Mouse (Mus musculus) cerebellum, adult 11-12 months (tissue): ENCODE data around the gene Ndufv1.
"Not testable (repeated sequence)": the region's sequence is repeated elsewhere in the genome, so short reads cannot be mapped to it uniquely, and the experiment has no call there.

Experiments
- DNase-seq: peaks from one replicate; pipeline ENCODE4 v3.0.0; 2022

Gene Ndufv1

DNA sequence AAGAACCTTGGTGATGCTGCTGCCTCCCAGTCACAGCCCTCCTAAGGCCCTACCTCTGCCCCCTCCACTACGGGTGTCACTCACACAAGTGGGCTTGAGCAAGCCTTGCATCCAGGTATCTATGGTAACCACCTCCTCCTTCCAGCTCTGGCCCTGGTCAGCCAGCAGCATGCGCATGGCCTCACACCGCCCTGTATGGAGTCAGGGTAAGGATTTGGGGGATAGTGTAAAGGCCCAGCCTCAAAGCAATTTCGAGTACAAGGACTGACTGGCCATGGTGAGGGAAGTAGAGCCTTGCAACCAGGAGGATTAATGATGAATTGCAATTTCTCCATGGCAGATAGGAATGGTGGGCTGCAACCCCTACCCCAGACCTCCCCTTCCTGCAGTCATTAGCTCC is 28.9 kb upstream of the Ndufv1 start:
- not testable (repeated sequence) for DNase-seq

DNA sequence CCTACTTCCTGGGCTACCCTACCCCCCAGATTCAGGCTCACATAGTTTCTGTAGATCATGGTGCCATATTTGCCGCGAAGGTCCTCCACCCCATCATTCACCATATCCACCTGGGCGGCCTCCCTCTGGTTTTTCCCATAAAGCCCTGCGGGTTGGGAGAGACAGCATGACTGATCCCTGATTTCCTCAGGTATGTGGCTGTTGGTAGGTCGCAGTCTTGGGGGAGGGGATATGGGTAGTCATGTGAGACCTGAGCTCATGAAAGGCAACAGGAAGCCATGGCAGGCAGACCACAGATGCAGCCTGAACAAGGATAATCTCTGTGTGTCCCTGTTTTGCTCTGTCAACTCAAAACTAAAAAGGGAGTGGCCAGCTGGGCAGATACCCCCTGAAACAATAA is 28.3 kb upstream of the Ndufv1 start:
- not testable (repeated sequence) for DNase-seq

DNA sequence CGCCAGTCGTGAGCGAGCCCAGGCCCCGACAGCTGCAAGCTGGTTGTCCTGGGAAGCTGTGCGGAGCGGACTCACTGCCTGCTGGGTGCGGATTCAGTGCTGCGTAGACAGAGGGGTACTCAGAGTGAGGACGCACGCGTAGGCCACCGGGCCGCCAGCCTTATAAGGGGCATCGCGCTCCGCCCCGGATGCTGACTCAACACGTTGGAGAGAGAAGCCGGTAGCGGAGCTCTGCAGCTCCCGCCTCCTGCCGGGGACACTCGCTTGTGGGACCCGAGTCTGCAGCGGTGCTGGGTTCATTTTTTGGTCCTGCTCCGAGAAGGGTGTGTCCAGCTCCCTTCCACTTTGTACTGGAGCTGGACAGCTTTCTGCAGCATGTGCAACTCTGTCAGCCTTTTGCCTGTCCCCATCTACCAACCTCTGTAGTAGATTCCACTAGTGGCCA is 25.2 kb upstream of the Ndufv1 start, which contains the start of gene Gstp1:
TSS of gene Gstp1 (minus strand) at position 198 of the 445 bp plus-strand sequence.
- DNase-seq, result peak; percentile 83

DNA sequence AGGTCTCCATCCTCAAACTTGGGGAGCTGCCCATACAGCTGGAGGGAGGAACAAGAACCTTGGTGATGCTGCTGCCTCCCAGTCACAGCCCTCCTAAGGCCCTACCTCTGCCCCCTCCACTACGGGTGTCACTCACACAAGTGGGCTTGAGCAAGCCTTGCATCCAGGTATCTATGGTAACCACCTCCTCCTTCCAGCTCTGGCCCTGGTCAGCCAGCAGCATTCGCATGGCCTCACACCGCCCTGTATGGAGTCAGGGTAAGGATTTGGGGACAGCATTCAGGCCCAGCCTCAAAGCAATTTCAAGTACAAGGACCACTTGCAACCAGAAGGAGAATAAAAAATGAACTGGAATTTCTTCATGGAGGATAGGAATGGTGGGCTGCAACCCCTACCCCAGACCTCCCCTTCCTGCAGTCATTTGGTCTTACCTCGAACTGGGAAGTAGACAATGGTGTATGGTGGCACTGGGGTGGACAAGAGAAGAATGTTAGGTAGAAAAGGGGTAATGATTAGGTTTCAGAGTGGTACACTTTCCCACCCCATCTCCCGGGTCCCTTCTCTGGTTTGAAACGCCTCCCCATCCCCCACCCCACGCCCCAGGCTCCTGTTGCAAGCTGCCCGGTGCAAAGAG is 24.7 kb upstream of the Ndufv1 start:
- not testable (repeated sequence) for DNase-seq

DNA sequence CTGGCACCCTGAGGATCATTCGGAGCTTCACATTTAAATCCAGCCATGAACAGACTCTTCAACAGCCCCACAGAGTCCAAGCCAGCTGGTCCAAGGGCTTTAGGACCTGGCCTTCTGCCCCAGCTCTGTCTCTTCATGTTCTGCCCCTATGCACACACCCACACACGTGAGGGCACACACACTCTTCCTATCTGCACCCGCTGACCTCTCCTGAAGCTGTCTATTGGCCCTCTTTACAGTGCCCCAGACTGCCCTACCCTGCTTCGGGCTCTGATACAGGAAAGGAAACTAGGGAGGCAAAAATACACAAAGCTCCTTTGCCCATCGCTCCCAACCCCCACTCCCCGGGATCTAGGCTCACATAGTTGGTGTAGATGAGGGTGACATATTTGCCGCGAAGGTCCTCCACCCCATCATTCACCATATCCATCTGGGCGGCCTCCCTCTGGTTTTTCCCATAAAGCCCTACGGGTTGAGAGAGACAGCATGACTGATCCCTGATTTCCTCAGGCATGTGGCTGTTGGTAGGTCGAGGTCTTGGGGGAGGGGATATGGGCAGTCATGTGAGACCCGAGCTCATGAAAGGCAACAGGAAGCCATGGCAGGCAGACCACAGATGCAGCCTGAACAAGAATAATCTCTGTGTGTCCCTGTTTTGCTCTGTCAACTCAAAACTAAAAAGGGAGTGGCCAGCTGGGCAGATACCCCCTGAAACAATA is 23.9 kb upstream of the Ndufv1 start:
- peak; percentile 26 for DNase-seq

DNA sequence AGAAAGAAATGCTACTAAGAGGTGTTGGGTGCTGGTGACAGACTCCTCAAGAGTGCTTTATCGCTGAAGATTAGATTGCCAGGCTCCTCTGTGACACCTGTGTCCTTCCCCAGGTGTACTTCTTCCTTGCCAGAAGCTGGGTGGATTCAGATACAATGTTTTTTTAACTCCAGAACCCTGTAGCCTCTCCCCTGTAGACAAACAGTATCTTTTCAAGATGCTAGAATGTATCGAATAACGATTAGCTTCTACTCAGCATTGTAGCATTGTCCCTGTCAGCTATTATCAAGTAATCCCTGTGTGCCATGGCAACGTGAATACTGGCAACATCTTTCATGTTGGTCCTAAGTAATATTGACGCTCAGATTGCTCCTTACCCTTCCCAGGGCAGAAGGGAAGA is 21.1 kb upstream of the Ndufv1 start:
- no peak for DNase-seq

DNA sequence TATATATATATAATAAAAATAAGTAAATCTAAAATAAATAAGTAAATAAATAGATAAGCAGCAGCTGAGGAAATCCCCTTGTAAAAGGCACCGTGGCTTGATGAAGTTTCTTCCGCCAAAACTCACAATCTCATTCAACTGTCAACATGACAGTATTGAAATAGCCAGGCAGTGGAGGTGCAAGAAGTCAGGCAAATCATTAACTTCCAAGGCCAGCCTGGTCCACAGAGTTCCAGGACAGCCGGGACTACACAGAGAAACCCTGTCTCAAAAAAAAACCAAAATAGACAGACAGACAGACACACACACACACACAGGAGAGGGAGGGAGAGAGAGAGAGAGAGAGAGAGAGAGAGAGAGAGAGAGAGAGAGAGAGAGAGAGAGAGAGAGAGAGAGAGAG is 20.7 kb upstream of the Ndufv1 start:
- no peak for DNase-seq

DNA sequence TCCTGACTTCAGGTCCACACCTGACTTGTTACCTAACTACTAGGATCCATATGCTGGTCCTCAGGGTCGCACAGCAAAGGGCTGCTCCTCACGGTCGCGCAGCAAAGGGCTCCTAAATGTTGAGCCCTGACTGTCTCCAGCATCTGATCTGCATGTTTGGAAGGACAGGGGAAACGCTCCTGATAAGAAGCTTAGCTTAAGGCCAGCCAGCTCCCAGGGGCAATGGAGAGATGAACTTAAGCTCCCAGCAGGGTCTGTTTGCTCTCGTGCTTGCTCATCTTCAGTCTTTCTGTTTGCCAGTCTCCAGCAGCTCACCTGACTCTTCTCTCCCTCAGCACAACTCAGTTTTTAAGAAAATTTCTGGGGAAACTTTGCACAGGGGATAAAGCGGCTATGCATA is 20.1 kb upstream of the Ndufv1 start:
- DNase-seq, result no peak

DNA sequence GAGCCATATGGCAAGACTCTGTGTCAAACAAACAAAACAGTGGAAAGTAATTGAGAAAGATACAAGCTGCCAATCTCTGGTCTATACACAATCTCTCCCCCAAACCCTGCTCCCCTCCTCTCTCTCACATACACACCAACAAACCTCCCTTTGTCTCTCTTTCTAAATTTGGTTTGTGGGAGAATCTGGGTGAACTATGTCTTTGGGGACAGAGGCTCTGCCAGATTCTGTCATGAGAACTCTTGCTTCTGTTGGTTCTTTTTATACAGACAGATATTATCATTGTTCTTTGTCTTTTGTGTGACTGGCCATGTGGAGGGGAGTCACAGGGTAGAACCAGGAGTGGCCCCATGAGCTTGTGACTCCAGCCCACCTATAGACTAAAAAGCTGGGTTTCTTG is 15.0 kb upstream of the Ndufv1 start:
- DNase-seq, result no peak

DNA sequence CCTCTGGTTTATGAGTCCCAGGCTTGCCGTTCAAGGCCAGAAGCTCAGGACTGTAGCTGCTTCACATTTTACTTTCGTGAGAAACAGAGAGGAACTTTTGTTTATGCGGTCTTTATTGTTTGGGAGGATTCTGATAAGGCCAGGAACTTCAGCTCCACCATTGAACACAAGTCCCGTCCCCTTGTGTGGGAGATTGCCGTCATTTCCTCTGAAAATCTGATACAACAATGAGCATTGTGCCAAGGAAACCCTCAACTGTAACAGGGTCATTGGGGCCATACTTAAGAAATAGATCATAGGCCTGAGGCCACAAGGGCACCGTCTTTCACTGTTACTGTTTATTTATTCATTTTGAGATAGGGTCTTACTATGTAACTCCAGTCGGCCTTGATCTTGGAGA is 10.6 kb upstream of the Ndufv1 start:
- no peak for DNase-seq

DNA sequence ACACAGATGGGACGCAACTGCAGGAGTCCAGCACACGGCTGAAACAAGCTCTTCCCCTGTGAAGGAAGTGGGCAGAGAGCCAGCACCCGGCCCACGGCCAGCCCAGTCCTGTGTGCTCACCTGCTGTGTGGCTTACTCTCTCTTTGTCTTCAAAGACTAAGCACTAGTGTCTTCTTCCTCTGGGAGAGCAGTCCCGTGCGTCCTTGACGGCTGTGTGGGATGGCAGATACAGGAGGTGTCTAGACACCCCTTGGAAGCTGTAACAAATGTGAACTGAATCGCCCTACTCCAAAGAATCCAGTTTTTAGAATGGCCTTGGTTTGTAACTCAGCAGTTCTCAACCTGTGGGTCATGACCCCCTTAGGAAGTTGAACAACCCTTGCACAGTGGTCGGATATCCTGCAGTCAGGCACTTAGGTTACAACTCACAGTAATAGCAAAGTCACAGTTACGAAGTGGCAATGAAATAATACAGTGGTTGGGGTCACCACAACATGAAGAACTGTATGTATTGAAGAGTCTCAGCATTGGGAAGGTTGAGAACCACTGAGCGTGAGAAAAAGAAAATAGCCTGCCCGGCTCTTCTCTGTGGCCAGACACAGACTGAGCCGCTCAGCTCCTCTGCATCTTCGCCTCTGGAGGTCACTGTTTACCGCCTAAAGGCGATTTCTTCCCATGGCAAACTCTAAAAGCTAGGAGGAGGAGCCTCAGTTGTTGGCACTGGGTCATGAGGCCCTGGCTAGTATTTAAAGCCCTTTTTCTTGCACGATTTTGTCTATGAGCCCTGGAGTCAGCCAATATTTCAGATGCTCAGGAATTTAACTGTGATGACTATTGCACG is 6.4 kb upstream of the Ndufv1 start:
- peak; percentile 88 for DNase-seq

DNA sequence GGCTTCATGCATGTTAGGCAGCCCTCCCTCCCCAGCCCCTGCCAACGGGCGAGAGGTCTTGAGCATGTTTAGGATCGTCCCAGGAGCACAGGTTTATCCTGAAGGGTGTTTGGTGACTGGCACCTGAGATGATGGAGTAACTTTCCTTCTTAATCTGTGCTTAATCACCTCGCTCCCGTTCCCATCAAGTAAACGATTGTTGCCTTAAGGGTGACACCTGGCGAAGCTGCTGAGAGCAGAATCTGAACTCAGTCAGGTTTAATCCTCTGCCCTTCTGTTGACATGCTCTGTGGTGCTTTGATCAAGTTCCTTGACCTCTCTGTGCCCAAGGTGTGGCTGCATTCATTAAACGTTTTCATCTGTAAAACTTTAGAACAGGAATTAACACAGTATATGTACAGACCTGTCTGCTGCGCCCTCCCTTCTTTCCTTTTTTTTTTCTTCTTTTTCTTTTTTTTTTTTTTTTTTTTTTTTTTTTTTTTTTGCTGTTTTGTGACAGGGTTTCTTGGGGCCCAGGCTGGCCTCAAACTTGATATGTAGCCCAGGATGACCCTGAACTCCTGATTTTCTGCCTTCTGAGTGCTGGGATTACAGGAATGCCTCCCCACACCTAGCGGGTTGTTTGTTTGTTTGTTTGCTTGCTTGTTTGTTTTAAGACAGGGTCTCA is 5.4 kb upstream of the Ndufv1 start:
- no peak for DNase-seq

DNA sequence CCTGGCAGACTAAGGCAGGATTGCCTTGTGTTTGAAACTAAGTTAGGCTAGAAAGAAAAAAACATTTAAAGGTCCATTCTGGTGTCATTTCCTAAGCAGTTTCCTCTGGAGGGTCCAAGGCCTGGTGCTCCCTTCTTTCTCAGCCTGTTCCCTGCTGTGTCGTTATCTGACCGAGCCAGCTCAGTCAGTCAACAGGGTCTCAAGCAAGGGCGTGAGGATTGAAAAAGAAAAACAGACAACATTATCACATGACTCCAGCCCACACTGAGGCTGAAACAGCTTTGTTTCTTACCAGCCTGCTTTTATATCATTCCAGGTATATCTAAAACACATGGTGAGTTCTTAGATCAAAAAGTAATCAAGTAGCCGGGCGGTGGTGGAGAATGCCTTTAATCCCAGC is 3.0 kb upstream of the Ndufv1 start:
- no peak for DNase-seq

DNA sequence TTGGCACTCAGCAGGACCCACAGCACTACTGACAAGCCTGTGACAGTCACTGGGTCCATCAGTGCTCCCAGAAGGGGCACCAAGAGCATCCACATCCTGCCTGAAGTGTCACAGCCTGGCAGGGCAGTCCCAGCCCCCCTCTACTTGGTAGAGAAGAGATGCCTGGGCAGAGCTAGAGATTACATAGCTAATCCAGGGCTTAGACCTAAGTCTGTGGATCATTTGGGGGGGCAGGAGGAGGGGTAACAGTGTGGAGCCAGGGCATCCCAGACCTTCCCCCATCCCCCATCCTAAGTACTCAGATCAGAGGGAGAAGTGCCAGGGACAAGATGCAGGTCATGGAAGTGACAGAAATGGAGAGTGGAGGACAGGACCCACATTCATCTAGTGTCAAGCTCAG is 2.2 kb upstream of the Ndufv1 start:
- peak; percentile 41 for DNase-seq

DNA sequence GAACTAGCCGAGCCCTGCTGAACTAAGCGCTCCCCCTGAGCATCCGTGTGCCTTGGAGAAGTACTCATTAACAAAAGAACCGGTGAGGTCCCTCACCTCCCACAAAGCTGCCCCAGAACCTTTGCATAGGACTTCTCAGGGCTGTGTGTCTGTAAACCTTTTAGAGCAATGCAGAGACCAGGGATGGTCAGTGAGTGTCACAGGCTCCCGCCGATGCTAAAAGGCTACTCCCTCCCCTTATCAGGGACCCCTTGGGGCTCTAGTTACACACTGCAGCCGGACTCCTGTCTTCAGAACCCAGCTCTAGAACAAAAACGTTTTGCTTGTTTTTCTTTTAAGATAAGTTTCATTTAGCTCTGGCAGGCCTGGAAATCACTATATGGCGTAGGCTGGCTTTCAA is 460 bp upstream of the Ndufv1 start:
- DNase-seq, result no peak

DNA sequence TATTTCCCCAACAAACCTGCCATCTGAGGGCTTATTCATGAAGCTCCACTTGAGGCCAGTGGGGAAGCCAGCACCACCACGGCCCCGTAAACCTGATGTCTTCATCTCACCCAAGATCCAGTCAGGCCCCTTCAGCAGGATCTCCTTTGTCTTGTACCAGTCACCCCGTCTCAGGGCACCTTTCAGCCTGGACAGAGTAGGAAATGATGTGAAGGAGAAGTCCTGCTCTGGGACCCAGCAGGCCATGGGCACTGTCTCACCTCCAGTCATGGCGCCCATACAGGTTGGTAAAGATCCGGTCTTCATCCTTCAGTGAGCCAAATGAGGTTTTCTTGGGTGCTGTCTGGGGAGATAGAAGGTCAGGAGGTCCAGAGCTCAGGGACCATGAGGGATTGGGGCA is 1.5 kb downstream of the Ndufv1 start:
- peak; percentile 36 for DNase-seq

DNA sequence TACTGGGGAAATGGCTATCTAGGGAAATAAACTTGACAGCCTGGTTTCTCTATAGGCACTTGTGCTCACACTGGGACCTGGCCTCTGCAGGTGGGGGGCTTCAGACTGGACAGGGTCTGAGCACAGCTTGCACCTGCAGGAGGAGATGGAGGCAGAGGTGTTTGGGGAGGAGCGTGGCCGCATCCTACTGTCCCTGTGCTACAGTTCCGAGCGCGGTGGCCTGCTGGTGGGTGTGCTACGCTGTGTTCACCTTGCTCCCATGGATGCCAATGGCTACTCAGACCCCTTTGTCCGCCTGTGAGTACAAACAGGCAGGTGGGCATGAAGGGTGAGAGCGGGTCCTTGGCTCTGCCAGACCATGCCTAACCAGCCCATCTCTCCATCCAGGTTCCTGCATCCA is 6.6 kb downstream of the Ndufv1 start:
- no peak for DNase-seq

DNA sequence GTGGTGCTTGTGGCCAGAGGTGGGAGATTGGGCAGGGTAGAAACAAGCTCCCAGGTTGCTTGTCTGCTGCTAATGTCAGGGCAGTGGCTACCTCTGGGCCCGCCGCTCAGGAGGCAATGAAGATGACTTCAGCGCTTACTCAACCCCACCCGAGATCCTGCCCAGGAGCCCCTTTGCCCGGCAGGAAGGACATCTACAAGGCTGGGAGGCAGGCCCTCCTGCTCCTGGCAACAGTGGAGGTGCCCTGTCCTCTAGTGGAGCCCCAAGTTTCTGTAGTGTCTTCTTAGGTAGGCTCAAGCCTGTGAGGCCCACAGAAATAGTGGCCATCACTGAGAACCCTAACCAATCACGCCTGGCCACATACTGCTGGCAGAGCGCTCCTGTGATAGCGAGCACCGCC is 7.5 kb downstream of the Ndufv1 start:
- no peak for DNase-seq

DNA sequence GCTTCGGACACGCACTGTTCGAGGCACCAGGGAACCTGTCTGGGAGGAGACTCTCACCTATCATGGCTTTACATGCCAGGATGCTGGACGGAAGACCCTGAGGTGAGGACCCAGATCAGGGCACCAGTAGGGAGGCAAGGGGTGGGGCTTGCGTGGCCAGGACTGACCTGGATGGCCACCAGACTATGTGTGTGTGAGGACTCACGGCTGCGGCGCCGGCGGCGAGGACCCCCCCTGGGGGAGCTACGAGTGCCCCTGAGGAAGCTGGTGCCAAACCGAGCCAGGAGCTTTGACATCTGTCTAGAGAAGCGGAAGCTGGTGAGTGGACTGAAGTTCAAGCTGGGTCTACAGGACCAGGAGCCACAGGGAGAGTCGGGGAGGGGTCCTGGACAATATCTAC is 8.3 kb downstream of the Ndufv1 start:
- DNase-seq, result no peak

DNA sequence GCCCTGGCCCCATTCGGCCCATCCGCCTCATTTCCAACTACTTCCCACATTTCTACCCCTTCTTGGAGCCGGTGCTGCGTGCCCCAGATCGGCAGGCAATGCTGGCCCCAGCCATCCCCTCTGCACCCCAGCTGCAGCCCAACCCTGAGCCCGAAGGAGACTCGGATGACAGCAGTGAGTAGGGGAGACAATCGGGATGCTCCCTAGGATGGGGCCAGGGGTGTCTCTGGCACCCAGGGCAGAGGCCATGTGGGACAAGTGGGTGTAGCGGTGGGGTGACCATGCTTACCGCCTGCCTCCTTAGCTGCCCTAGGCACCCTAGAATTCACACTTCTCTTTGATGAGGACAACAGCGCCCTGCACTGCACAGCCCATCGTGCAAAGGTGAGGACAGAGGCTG is 9.0 kb downstream of the Ndufv1 start:
- no peak for DNase-seq

DNA sequence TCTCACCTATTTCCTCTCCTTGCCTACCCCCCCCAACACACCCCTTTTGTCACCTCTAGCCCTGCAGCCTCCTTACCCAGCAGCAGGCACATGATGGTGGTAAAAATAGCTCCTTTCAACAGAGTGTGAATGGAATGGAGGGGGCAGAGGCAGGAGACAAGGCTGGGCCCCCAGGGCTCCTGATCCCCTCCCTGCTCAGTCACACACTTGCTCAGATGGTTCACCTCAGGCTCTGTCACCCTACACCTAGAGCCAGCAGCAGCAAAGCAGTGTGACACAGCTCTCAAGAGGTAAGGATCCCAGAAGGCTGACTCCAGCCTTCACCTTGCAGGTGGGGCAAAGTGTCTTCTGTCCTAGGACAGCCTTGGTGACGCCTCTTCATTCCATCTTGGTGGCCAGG is 9.5 kb downstream of the Ndufv1 start, which contains the start of gene Doc2g:
TSS of gene Doc2g (plus strand) at position 202 of the 400 bp plus-strand sequence.
- DNase-seq, result no peak

DNA sequence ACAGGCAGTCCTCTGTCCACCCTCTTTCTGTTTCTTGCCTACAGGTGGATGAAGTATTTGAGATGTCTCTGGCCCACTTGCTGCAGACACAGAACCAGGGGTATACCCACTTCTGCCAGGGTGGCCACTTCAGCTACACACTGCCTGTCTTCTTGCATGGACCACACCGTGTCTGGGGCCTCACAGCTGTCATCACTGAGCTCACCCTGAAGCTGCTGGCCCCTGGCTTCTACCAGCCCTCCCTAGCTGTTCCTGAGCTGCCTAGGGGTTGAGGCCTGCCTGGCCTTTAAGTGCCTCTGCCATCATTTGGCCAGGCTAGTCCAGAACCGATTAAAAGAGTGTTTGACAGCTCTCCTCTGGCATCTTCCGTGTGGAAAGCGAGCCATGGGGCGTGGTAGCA is 10.9 kb downstream of the Ndufv1 start:
- DNase-seq, result no peak

DNA sequence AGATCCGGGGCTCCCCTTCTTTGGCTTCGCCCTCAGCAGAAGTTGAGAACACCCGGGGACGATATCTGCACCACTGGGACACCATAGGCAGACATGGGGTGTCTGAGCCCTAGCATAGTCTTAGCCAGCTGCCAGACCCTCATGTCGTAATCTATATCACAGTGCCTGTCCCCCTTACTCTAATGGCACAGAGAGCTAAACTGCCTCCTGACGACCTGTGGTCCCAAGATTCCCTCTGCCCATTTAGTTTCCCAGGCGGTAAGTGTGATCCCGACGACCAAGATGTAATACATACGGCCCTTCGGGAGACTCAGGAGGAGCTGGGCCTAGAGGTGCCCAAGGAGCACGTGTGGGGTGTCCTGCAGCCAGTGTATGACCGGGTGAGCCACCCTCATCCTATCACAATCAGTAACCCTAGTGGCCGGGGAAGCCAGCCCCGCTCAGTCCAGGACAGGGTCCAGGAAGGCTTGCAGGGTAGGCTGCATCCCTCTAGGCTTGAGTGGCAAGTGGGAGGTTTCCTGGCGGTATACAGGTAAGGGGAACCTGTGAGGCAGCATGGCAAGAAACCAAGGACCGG is 11.6 kb downstream of the Ndufv1 start:
- DNase-seq, result no peak
